Mouse (Mus musculus): Measurements from ENCODE around the gene Dusp12. TPM values are rescaled to one million over a fixed set of nuclear protein-coding genes. Genes with fewer than 3 reads are reported as not detected.

The Dusp12 gene
- polyA plus RNA-seq, 1 experiment from 2014 or later, result 28.9 TPM

- Histone ChIP-seq H3K4me3 (peak overlapping the region; percentile 89), H3K27me3 (no peaks in the 10 kb centered on the region), H3K4me2 (peak overlapping the region; percentile 89), H3K4me1 (peaks cover 16% of the 10 kb centered on the region), H3K9me3 (replicated peaks) (no peaks in the 10 kb centered on the region), H3K9ac (peak overlapping the region; percentile 86), H3K36me3 (ENCODE audit: poor library complexity, severe bottlenecking) (peaks cover 9% of the 10 kb centered on the region; the same call in 1 of the 2 replicates), H3K27ac (no peak overlapping the region)
- peak; percentile 87 for ATAC-seq
- WGBS, result under 1% methylated on average over 33 of the region's 33 CpGs
These were observed 17.0 kb downstream of the Dusp12 start for GRCm38 (mm10) chr1:170868107-170868904.

- WGBS, result under 1% methylated on average over 25 of the region's 25 CpGs
- peak within 1 kb of the TSS; percentile 89 for H3K4me2 ChIP-seq
- peaks cover 16% of the 10 kb centered on the region for H3K4me1 ChIP-seq
- no peaks in the 10 kb centered on the region for H3K27me3 ChIP-seq
- H3K36me3 ChIP-seq (ENCODE audit: poor library complexity, severe bottlenecking), result peaks cover 9% of the 10 kb centered on the region; the same call in 1 of the 2 replicates
- H3K9me3 ChIP-seq (replicated peaks), result no peaks in the 10 kb centered on the region
- peak; percentile 83 for ATAC-seq
- H3K27ac ChIP-seq, result peak within 1 kb of the TSS; percentile 40; the same call in 1 of the 2 replicates
- peak within 1 kb of the TSS; percentile 89 for H3K4me3 ChIP-seq
- peak within 1 kb of the TSS; percentile 86 for H3K9ac ChIP-seq
These were observed 17.6 kb downstream of the Dusp12 start, which contains the start of gene Atf6 for GRCm38 (mm10) chr1:170867691-170868105. Gene Atf6, minus strand, starts transcription at chr1:170867771.

GRCm38 (mm10) chr1:170866992-170867690, 18.2 kb downstream of the Dusp12 start:
- no peaks in the 10 kb centered on the region for H3K27me3 ChIP-seq
- peak overlapping the region; percentile 89 for H3K4me2 ChIP-seq
- peak; percentile 58 for ATAC-seq
- peak overlapping the region; percentile 40; the same call in 1 of the 2 replicates for H3K27ac ChIP-seq
- H3K9ac ChIP-seq, result peak overlapping the region; percentile 86
- H3K36me3 ChIP-seq (ENCODE audit: poor library complexity, severe bottlenecking), result peaks cover 8% of the 10 kb centered on the region; the same call in 1 of the 2 replicates
- 1% methylated on average over 29 of the region's 30 CpGs for WGBS
- H3K9me3 ChIP-seq (replicated peaks), result no peaks in the 10 kb centered on the region
- peak overlapping the region; percentile 89 for H3K4me3 ChIP-seq
- H3K4me1 ChIP-seq, result peaks cover 16% of the 10 kb centered on the region

- Histone ChIP-seq H3K27ac (no peak overlapping the region), H3K36me3 (ENCODE audit: poor library complexity, severe bottlenecking) (no peaks in the 10 kb centered on the region), H3K9me3 (replicated peaks) (no peaks in the 10 kb centered on the region), H3K27me3 (no peaks in the 10 kb centered on the region), H3K4me2 (no peak overlapping the region), H3K9ac (no peak overlapping the region), H3K4me3 (no peak overlapping the region), H3K4me1 (peaks cover 16% of the 10 kb centered on the region)
- no peak for ATAC-seq
- WGBS, result 96% methylated on average over 5 of the region's 5 CpGs
These were observed 19.9 kb downstream of the Dusp12 start for GRCm38 (mm10) chr1:170865406-170865805.

GRCm38 (mm10) chr1:170864754-170865153, 20.6 kb downstream of the Dusp12 start:
- no peak for ATAC-seq
- H3K4me3 ChIP-seq, result no peak overlapping the region
- H3K36me3 ChIP-seq (ENCODE audit: poor library complexity, severe bottlenecking), result no peaks in the 10 kb centered on the region
- H3K27ac ChIP-seq, result no peak overlapping the region
- WGBS, result 79% methylated on average over 3 of the region's 3 CpGs
- H3K9me3 ChIP-seq (replicated peaks), result no peaks in the 10 kb centered on the region
- H3K27me3 ChIP-seq, result no peaks in the 10 kb centered on the region
- H3K9ac ChIP-seq, result no peak overlapping the region
- no peak overlapping the region for H3K4me2 ChIP-seq
- peaks cover 16% of the 10 kb centered on the region for H3K4me1 ChIP-seq

- Histone ChIP-seq H3K4me2 (no peak overlapping the region), H3K4me1 (peaks cover 15% of the 10 kb centered on the region), H3K27ac (no peak overlapping the region), H3K4me3 (no peak overlapping the region), H3K36me3 (ENCODE audit: poor library complexity, severe bottlenecking) (no peaks in the 10 kb centered on the region), H3K9ac (no peak overlapping the region), H3K27me3 (no peaks in the 10 kb centered on the region), H3K9me3 (replicated peaks) (no peaks in the 10 kb centered on the region)
- no peak for ATAC-seq
These were observed 21.1 kb downstream of the Dusp12 start for GRCm38 (mm10) chr1:170864234-170864633.

GRCm38 (mm10) chr1:170863033-170863432, 22.3 kb downstream of the Dusp12 start:
- no peak overlapping the region for H3K9ac ChIP-seq
- WGBS, result 81% methylated on average over 4 of the region's 4 CpGs
- no peak overlapping the region for H3K27ac ChIP-seq
- H3K36me3 ChIP-seq (ENCODE audit: poor library complexity, severe bottlenecking), result no peaks in the 10 kb centered on the region
- H3K4me3 ChIP-seq, result no peak overlapping the region
- H3K9me3 ChIP-seq (replicated peaks), result no peaks in the 10 kb centered on the region
- H3K4me2 ChIP-seq, result no peak overlapping the region
- no peak for ATAC-seq
- H3K27me3 ChIP-seq, result no peaks in the 10 kb centered on the region
- H3K4me1 ChIP-seq, result peaks cover 10% of the 10 kb centered on the region

- Histone ChIP-seq H3K9ac (no peak overlapping the region), H3K27me3 (no peaks in the 10 kb centered on the region), H3K4me3 (no peak overlapping the region), H3K9me3 (replicated peaks) (no peaks in the 10 kb centered on the region), H3K4me1 (peaks cover 10% of the 10 kb centered on the region), H3K4me2 (no peak overlapping the region), H3K36me3 (ENCODE audit: poor library complexity, severe bottlenecking) (no peaks in the 10 kb centered on the region), H3K27ac (no peak overlapping the region)
- ATAC-seq, result no peak
- 72% methylated on average over 3 of the region's 3 CpGs for WGBS
These were observed 23.0 kb downstream of the Dusp12 start for GRCm38 (mm10) chr1:170862435-170862717.

- Histone ChIP-seq H3K4me3 (no peak overlapping the region), H3K36me3 (ENCODE audit: poor library complexity, severe bottlenecking) (no peaks in the 10 kb centered on the region), H3K9ac (no peak overlapping the region), H3K27ac (no peak overlapping the region), H3K9me3 (replicated peaks) (no peaks in the 10 kb centered on the region), H3K27me3 (no peaks in the 10 kb centered on the region), H3K4me2 (no peak overlapping the region), H3K4me1 (peaks cover 7% of the 10 kb centered on the region)
- ATAC-seq, result no peak
- 87% methylated on average over 13 of the region's 13 CpGs for WGBS
These were observed 23.5 kb downstream of the Dusp12 start for GRCm38 (mm10) chr1:170861671-170862434.

- 90% methylated on average over 2 of the region's 2 CpGs for WGBS
- H3K4me1 ChIP-seq, result no peaks in the 10 kb centered on the region
- H3K9ac ChIP-seq, result no peak overlapping the region
These were observed 26.5 kb downstream of the Dusp12 start for GRCm38 (mm10) chr1:170858872-170859271.

GRCm38 (mm10) chr1:170857369-170857768, 28.0 kb downstream of the Dusp12 start:
- H3K36me3 ChIP-seq (ENCODE audit: poor library complexity, severe bottlenecking), result peaks cover 5% of the 10 kb centered on the region; the same call in 1 of the 2 replicates
- H3K27me3 ChIP-seq, result no peaks in the 10 kb centered on the region
- no peak overlapping the region for H3K4me3 ChIP-seq
- H3K4me1 ChIP-seq, result no peaks in the 10 kb centered on the region
- H3K27ac ChIP-seq, result no peak overlapping the region
- no peak overlapping the region for H3K4me2 ChIP-seq
- H3K9ac ChIP-seq, result no peak overlapping the region
- WGBS, result 83% methylated on average over 2 of the region's 2 CpGs
- H3K9me3 ChIP-seq (replicated peaks), result no peaks in the 10 kb centered on the region
- ATAC-seq, result no peak

More at GRCm38 (mm10) chr1:170858872-170859271, 26.5 kb downstream of the Dusp12 start:
- Histone ChIP-seq H3K27ac (no peak overlapping the region), H3K27me3 (no peaks in the 10 kb centered on the region), H3K36me3 (ENCODE audit: poor library complexity, severe bottlenecking) (no peaks in the 10 kb centered on the region), H3K9me3 (replicated peaks) (no peaks in the 10 kb centered on the region), H3K4me3 (no peak overlapping the region), H3K4me2 (no peak overlapping the region)
- no peak for ATAC-seq

Measured in forebrain, embryonic 13.5 days (tissue).